Mouse (Mus musculus): ENCODE measurements around the gene Palmd. TPM values are rescaled to one million over a fixed set of nuclear protein-coding genes. Genes with fewer than 3 reads are reported as not detected.

Gene Palmd
- polyA plus RNA-seq, 1 experiment from 2014 or later: 2.6 TPM

GRCm38 (mm10) chr3:116914931-116915330 is 53.9 kb downstream of the Palmd start:
- no peak overlapping the region for H3K27ac ChIP-seq
- no peak overlapping the region for H3K4me3 ChIP-seq
- no peaks in the 10 kb centered on the region for H3K9me3 ChIP-seq
- no peak for DNase-seq (ENCODE audit: low spot score)
- WGBS: 88% methylated on average over 3 of the region's 3 CpGs
- H3K4me1 ChIP-seq (replicated peaks): no peaks in the 10 kb centered on the region
- no peaks in the 10 kb centered on the region for H3K27me3 ChIP-seq (ENCODE audit: insufficient read depth, poor library complexity, severe bottlenecking)
- H3K36me3 ChIP-seq: no peaks in the 10 kb centered on the region

GRCm38 (mm10) chr3:116914374-116914773 is 54.4 kb downstream of the Palmd start:
- Histone ChIP-seq H3K27me3 (ENCODE audit: insufficient read depth, poor library complexity, severe bottlenecking) (no peaks in the 10 kb centered on the region), H3K4me1 (replicated peaks) (no peaks in the 10 kb centered on the region), H3K27ac (no peak overlapping the region), H3K36me3 (no peaks in the 10 kb centered on the region), H3K4me3 (no peak overlapping the region), H3K9me3 (no peaks in the 10 kb centered on the region)
- DNase-seq (ENCODE audit: low spot score): no peak
- 90% methylated on average over 6 of the region's 6 CpGs for WGBS

GRCm38 (mm10) chr3:116906596-116906995 is 62.2 kb downstream of the Palmd start:
- no peak for DNase-seq (ENCODE audit: low spot score)

GRCm38 (mm10) chr3:116905898-116906297 is 62.9 kb downstream of the Palmd start:
- H3K4me3 ChIP-seq: no peak overlapping the region
- no peaks in the 10 kb centered on the region for H3K4me1 ChIP-seq (replicated peaks)
- no peaks in the 10 kb centered on the region for H3K27me3 ChIP-seq (ENCODE audit: insufficient read depth, poor library complexity, severe bottlenecking)
- no peak for DNase-seq (ENCODE audit: low spot score)
- 92% methylated on average over 16 of the region's 16 CpGs for WGBS
- no peak overlapping the region for H3K27ac ChIP-seq
- no peaks in the 10 kb centered on the region for H3K9me3 ChIP-seq
- H3K36me3 ChIP-seq: no peaks in the 10 kb centered on the region

More at GRCm38 (mm10) chr3:116906596-116906995, 62.2 kb downstream of the Palmd start:
- no peaks in the 10 kb centered on the region for H3K4me1 ChIP-seq (replicated peaks)
- H3K9me3 ChIP-seq: no peaks in the 10 kb centered on the region
- H3K4me3 ChIP-seq: no peak overlapping the region
- no peaks in the 10 kb centered on the region for H3K27me3 ChIP-seq (ENCODE audit: insufficient read depth, poor library complexity, severe bottlenecking)
- WGBS: 80% methylated on average over 9 of the region's 9 CpGs
- no peaks in the 10 kb centered on the region for H3K36me3 ChIP-seq
- H3K27ac ChIP-seq: no peak overlapping the region

GRCm38 (mm10) chr3:116904158-116904557 is 64.6 kb downstream of the Palmd start:
- DNase-seq (ENCODE audit: low spot score): peak; percentile 65
- H3K27ac ChIP-seq: no peak overlapping the region
- 31% methylated on average over 6 of the region's 6 CpGs for WGBS
- H3K4me3 ChIP-seq: no peak overlapping the region
- no peaks in the 10 kb centered on the region for H3K4me1 ChIP-seq (replicated peaks)
- H3K27me3 ChIP-seq (ENCODE audit: insufficient read depth, poor library complexity, severe bottlenecking): no peaks in the 10 kb centered on the region
- no peaks in the 10 kb centered on the region for H3K9me3 ChIP-seq
- H3K36me3 ChIP-seq: no peaks in the 10 kb centered on the region

GRCm38 (mm10) chr3:116892872-116893271 is 75.9 kb downstream of the Palmd start:
- Histone ChIP-seq H3K36me3 (no peaks in the 10 kb centered on the region), H3K4me3 (no peak overlapping the region), H3K27ac (no peak overlapping the region), H3K9me3 (no peaks in the 10 kb centered on the region), H3K27me3 (ENCODE audit: insufficient read depth, poor library complexity, severe bottlenecking) (no peaks in the 10 kb centered on the region), H3K4me1 (replicated peaks) (peaks cover 7% of the 10 kb centered on the region; the same call in 1 of the 2 replicates)
- WGBS: 84% methylated on average over 9 of the region's 9 CpGs
- no peak for DNase-seq (ENCODE audit: low spot score)

- DNase-seq (ENCODE audit: low spot score): no peak
- peaks cover 7% of the 10 kb centered on the region; the same call in 1 of the 2 replicates for H3K4me1 ChIP-seq (replicated peaks)
- no peaks in the 10 kb centered on the region for H3K36me3 ChIP-seq
- WGBS: 91% methylated on average over 6 of the region's 6 CpGs
- H3K27ac ChIP-seq: no peak overlapping the region
- H3K9me3 ChIP-seq: no peaks in the 10 kb centered on the region
- H3K27me3 ChIP-seq (ENCODE audit: insufficient read depth, poor library complexity, severe bottlenecking): no peaks in the 10 kb centered on the region
- H3K4me3 ChIP-seq: no peak overlapping the region
Measured at GRCm38 (mm10) chr3:116892206-116892563, 76.6 kb downstream of the Palmd start.

GRCm38 (mm10) chr3:116891436-116892205 is 77.2 kb downstream of the Palmd start:
- 79% methylated on average over 17 of the region's 17 CpGs for WGBS
- H3K27ac ChIP-seq: no peak overlapping the region
- H3K27me3 ChIP-seq (ENCODE audit: insufficient read depth, poor library complexity, severe bottlenecking): no peaks in the 10 kb centered on the region
- peaks cover 7% of the 10 kb centered on the region; the same call in 1 of the 2 replicates for H3K4me1 ChIP-seq (replicated peaks)
- H3K36me3 ChIP-seq: no peaks in the 10 kb centered on the region
- H3K9me3 ChIP-seq: no peaks in the 10 kb centered on the region
- DNase-seq (ENCODE audit: low spot score): peak; percentile 4
- no peak overlapping the region for H3K4me3 ChIP-seq

GRCm38 (mm10) chr3:116890576-116890975 is 78.2 kb downstream of the Palmd start:
- H3K4me1 ChIP-seq (replicated peaks): peaks cover 7% of the 10 kb centered on the region; the same call in 1 of the 2 replicates
- H3K9me3 ChIP-seq: no peaks in the 10 kb centered on the region
- DNase-seq (ENCODE audit: low spot score): no peak
- H3K36me3 ChIP-seq: 0 out of 2 replicates have a peak, but pooled peaks cover under 1% of the 10 kb centered on the region
- no peak overlapping the region for H3K4me3 ChIP-seq
- H3K27me3 ChIP-seq (ENCODE audit: insufficient read depth, poor library complexity, severe bottlenecking): no peaks in the 10 kb centered on the region
- no peak overlapping the region for H3K27ac ChIP-seq
- 97% methylated on average over 4 of the region's 4 CpGs for WGBS

GRCm38 (mm10) chr3:116889358-116889757 is 79.4 kb downstream of the Palmd start:
- H3K27ac ChIP-seq: no peak overlapping the region
- DNase-seq (ENCODE audit: low spot score): no peak

GRCm38 (mm10) chr3:116884941-116885340 is 83.8 kb downstream of the Palmd start:
- 92% methylated on average over 8 of the region's 8 CpGs for WGBS
- DNase-seq (ENCODE audit: low spot score): no peak
- H3K4me1 ChIP-seq (replicated peaks): no peaks in the 10 kb centered on the region

More at GRCm38 (mm10) chr3:116889358-116889757, 79.4 kb downstream of the Palmd start:
- Histone ChIP-seq H3K9me3 (no peaks in the 10 kb centered on the region), H3K4me3 (no peak overlapping the region), H3K4me1 (replicated peaks) (peaks cover 7% of the 10 kb centered on the region; the same call in 1 of the 2 replicates), H3K27me3 (ENCODE audit: insufficient read depth, poor library complexity, severe bottlenecking) (no peaks in the 10 kb centered on the region), H3K36me3 (0 out of 2 replicates have a peak, but pooled peaks cover 8% of the 10 kb centered on the region)
- 92% methylated on average over 7 of the region's 7 CpGs for WGBS

GRCm38 (mm10) chr3:116882221-116882960 is 86.4 kb downstream of the Palmd start:
- WGBS: 93% methylated on average over 14 of the region's 14 CpGs
- no peaks in the 10 kb centered on the region for H3K9me3 ChIP-seq
- H3K27me3 ChIP-seq (ENCODE audit: insufficient read depth, poor library complexity, severe bottlenecking): no peaks in the 10 kb centered on the region
- no peak overlapping the region for H3K27ac ChIP-seq
- no peak for DNase-seq (ENCODE audit: low spot score)
- H3K4me1 ChIP-seq (replicated peaks): no peaks in the 10 kb centered on the region
- H3K4me3 ChIP-seq: no peak overlapping the region
- peaks cover 15% of the 10 kb centered on the region; the same call in 1 of the 2 replicates for H3K36me3 ChIP-seq

More at GRCm38 (mm10) chr3:116884941-116885340, 83.8 kb downstream of the Palmd start:
- H3K4me3 ChIP-seq: no peak overlapping the region
- peaks cover 15% of the 10 kb centered on the region; the same call in 1 of the 2 replicates for H3K36me3 ChIP-seq
- H3K27ac ChIP-seq: no peak overlapping the region
- H3K27me3 ChIP-seq (ENCODE audit: insufficient read depth, poor library complexity, severe bottlenecking): no peaks in the 10 kb centered on the region
- H3K9me3 ChIP-seq: no peaks in the 10 kb centered on the region

GRCm38 (mm10) chr3:116870372-116870771 is 98.4 kb downstream of the Palmd start:
- DNase-seq (ENCODE audit: low spot score): no peak
- H3K4me3 ChIP-seq: no peak overlapping the region
- H3K36me3 ChIP-seq: no peaks in the 10 kb centered on the region
- no peaks in the 10 kb centered on the region for H3K4me1 ChIP-seq (replicated peaks)
- no peak overlapping the region for H3K27ac ChIP-seq
- no peaks in the 10 kb centered on the region for H3K27me3 ChIP-seq (ENCODE audit: insufficient read depth, poor library complexity, severe bottlenecking)
- WGBS: 63% methylated on average over 3 of the region's 3 CpGs
- H3K9me3 ChIP-seq: no peaks in the 10 kb centered on the region
